8 mouse cellular contexts compared by ENCODE assay signal in genomic region chr11:107028754-107029153, GRCm38 (mm10). TPM values are rescaled to one million over a fixed set of nuclear protein-coding genes. Genes with fewer than 3 reads are reported as not detected.
A peak's percentile ranks its signal among the peaks of the same experiment; 100 is the strongest.
DNase-seq lines count a peak whose midpoint lies in the region; ATAC-seq and TF ChIP-seq lines count a peak whose summit lies in the region.

No protein-coding gene starts in this region.

- H3K36me3 ChIP-seq in lung, embryonic 14.5 days (ENCODE audit: insufficient read depth) = no peaks in the 10 kb centered on the region
- no peaks in the 10 kb centered on the region for H3K36me3 ChIP-seq in embryonic facial prominence, embryonic 14.5 days (ENCODE audit: control insufficient read depth, insufficient read depth, low read length)
- no peaks in the 10 kb centered on the region for H3K36me3 ChIP-seq in intestine, embryonic 16.5 days (ENCODE audit: control insufficient read depth, insufficient read depth, low read length)
- no peaks in the 10 kb centered on the region for H3K36me3 ChIP-seq in neural tube, embryonic 13.5 days

- H3K27ac ChIP-seq in lung, embryonic 14.5 days (ENCODE audit: low read depth) = no peak overlapping the region
- no peak overlapping the region for H3K27ac ChIP-seq in embryonic facial prominence, embryonic 14.5 days (replicated peaks; ENCODE audit: low read depth, low read length)
- peak overlapping the region; percentile 88 for H3K27ac ChIP-seq in intestine, embryonic 16.5 days (ENCODE audit: low read length)
- H3K27ac ChIP-seq in neural tube, embryonic 13.5 days (replicated peaks) = peak overlapping the region; percentile 87

- H3K4me3 ChIP-seq in lung, embryonic 14.5 days (ENCODE audit: low read depth, low read length) = peak overlapping the region; percentile 60
- peak overlapping the region; percentile 69 for H3K4me3 ChIP-seq in embryonic facial prominence, embryonic 14.5 days (ENCODE audit: low read depth, low read length)
- H3K4me3 ChIP-seq in intestine, embryonic 16.5 days (ENCODE audit: low read length) = peak overlapping the region; percentile 67
- H3K4me3 ChIP-seq in neural tube, embryonic 13.5 days = peak overlapping the region; percentile 61
- H3K4me3 ChIP-seq in lung, adult 2 months (replicated peaks; ENCODE audit: extremely low read depth, low read depth, low read length) = no peak overlapping the region

- ATAC-seq in lung, embryonic 14.5 days (ENCODE audit: insufficient read depth) = no peak
- ATAC-seq in embryonic facial prominence, embryonic 14.5 days (ENCODE audit: low read depth) = no peak
- no peak for ATAC-seq in intestine, embryonic 16.5 days
- no peak for ATAC-seq in neural tube, embryonic 13.5 days (ENCODE audit: low read depth)
- no peak for ATAC-seq in megakaryocyte-erythroid progenitor cell, adult 5-6 weeks (replicated peaks; ENCODE audit: low FRiP score, low TSS enrichment, poor library complexity, severe bottlenecking)

- H3K27me3 ChIP-seq in lung, embryonic 14.5 days (ENCODE audit: insufficient read depth, low read length) = no peaks in the 10 kb centered on the region
- peaks cover 6% of the 10 kb centered on the region for H3K27me3 ChIP-seq in embryonic facial prominence, embryonic 14.5 days (replicated peaks; ENCODE audit: control insufficient read depth, insufficient read depth, low read length)
- no peaks in the 10 kb centered on the region for H3K27me3 ChIP-seq in intestine, embryonic 16.5 days (replicated peaks; ENCODE audit: control insufficient read depth, insufficient read depth, low read length)
- H3K27me3 ChIP-seq in neural tube, embryonic 13.5 days = no peaks in the 10 kb centered on the region

- peak overlapping the region; percentile 94 for H3K4me2 ChIP-seq in lung, embryonic 14.5 days
- peak overlapping the region; percentile 96 for H3K4me2 ChIP-seq in embryonic facial prominence, embryonic 14.5 days (ENCODE audit: low read depth, low read length)
- peak overlapping the region; percentile 68 for H3K4me2 ChIP-seq in intestine, embryonic 16.5 days (ENCODE audit: low read depth, low read length)
- peak overlapping the region; percentile 89 for H3K4me2 ChIP-seq in neural tube, embryonic 13.5 days

- no peaks in the 10 kb centered on the region for H3K9me3 ChIP-seq in lung, embryonic 14.5 days (ENCODE audit: low read depth, low read length)
- no peaks in the 10 kb centered on the region for H3K9me3 ChIP-seq in embryonic facial prominence, embryonic 14.5 days (ENCODE audit: control insufficient read depth, low read length)
- no peaks in the 10 kb centered on the region for H3K9me3 ChIP-seq in intestine, embryonic 16.5 days (ENCODE audit: control insufficient read depth, low read length)
- H3K9me3 ChIP-seq in neural tube, embryonic 13.5 days = no peaks in the 10 kb centered on the region

- 56% methylated on average over 6 of the region's 6 CpGs for WGBS in lung, embryonic 14.5 days
- WGBS in embryonic facial prominence, embryonic 14.5 days = 59% methylated on average over 6 of the region's 6 CpGs
- 66% methylated on average over 6 of the region's 6 CpGs for WGBS in intestine, embryonic 16.5 days
- WGBS in neural tube, embryonic 13.5 days = 71% methylated on average over 6 of the region's 6 CpGs
- WGBS in lung, adult 2 months = 63% methylated on average over 6 of the region's 6 CpGs

- no peak for TF ChIP-seq POLR2A in lung, adult 2 months (IDR thresholded peaks at IDR 0.05; ENCODE audit: borderline replicate concordance, extremely low read depth, low read depth, low read length)

- TF ChIP-seq CTCF in lung, embryonic 14.5 days (IDR thresholded peaks at IDR 0.05; ENCODE audit: low read depth) = no peak
- TF ChIP-seq CTCF in lung, adult 2 months (IDR thresholded peaks at IDR 0.05; ENCODE audit: insufficient read depth, low read length) = no peak

- peak overlapping the region; percentile 63 for H3K9ac ChIP-seq in lung, embryonic 14.5 days
- H3K9ac ChIP-seq in embryonic facial prominence, embryonic 14.5 days (ENCODE audit: low read depth, low read length) = peak overlapping the region; percentile 74
- H3K9ac ChIP-seq in intestine, embryonic 16.5 days (ENCODE audit: low read depth, low read length) = peak overlapping the region; percentile 82
- H3K9ac ChIP-seq in neural tube, embryonic 13.5 days = peak overlapping the region; percentile 79

- no peak for DNase-seq in lung, embryonic 14.5 days
- no peak for DNase-seq in lung, postnatal 10 days
- no peak for DNase-seq in embryonic facial prominence, embryonic 14.5 days (ENCODE audit: low spot score)
- no peak for DNase-seq in cerebellum, adult 9-11 months
- DNase-seq in lung, adult 2 months = no peak

- H3K4me1 ChIP-seq in lung, embryonic 14.5 days (ENCODE audit: insufficient read depth) = no peaks in the 10 kb centered on the region
- H3K4me1 ChIP-seq in embryonic facial prominence, embryonic 14.5 days (ENCODE audit: control insufficient read depth, insufficient read depth, low read length) = peaks cover 21% of the 10 kb centered on the region
- peaks cover 39% of the 10 kb centered on the region for H3K4me1 ChIP-seq in intestine, embryonic 16.5 days (ENCODE audit: control insufficient read depth, insufficient read depth, low read length)
- peaks cover 42% of the 10 kb centered on the region for H3K4me1 ChIP-seq in neural tube, embryonic 13.5 days (replicated peaks)
- peaks cover 9% of the 10 kb centered on the region for H3K4me1 ChIP-seq in lung, adult 2 months (ENCODE audit: control insufficient read depth, insufficient read depth, low read length)

RNA-seq across cellular contexts. Expression of gene 1810010H24Rik, which starts 3.3 kb away (rescaled TPM):
- 5.1 and 7.3 TPM in 2 replicates for polyA plus RNA-seq in lung, embryonic 14.5 days (2014; fragmentation: Nextera tagmentation; extraction: Ambion mirVana)
- 4.1 and 4.3 TPM in 2 replicates for polyA plus RNA-seq in embryonic facial prominence, embryonic 14.5 days (2014; fragmentation: Nextera tagmentation; extraction: Ambion mirVana)
- polyA plus RNA-seq in intestine, embryonic 16.5 days (2015; fragmentation: Nextera tagmentation; extraction: Ambion mirVana) = 1.9 and 2.5 TPM in 2 replicates
- polyA plus RNA-seq in neural tube, embryonic 13.5 days (2015; fragmentation: Nextera tagmentation; extraction: Ambion mirVana) = 6.6 TPM in 2 replicates
- total RNA-seq in megakaryocyte-erythroid progenitor cell, adult 5-6 weeks (2014; fragmentation: Nextera tagmentation) = 1.7 TPM in 1 of 2 replicates, not detected in the other
- 1.3 TPM in 1 of 2 replicates, not detected in the other for total RNA-seq in megakaryocyte-erythroid progenitor cell, adult 5-6 weeks (2017)
- polyA plus RNA-seq in lung, adult 2 months (2012; rRNA removed) = 39.7 and 53.1 TPM in 2 replicates

RNA-seq across cellular contexts. Expression of gene Kpna2, which starts 29.4 kb away (rescaled TPM):
- polyA plus RNA-seq in lung, embryonic 14.5 days (2014; fragmentation: Nextera tagmentation; extraction: Ambion mirVana) = 563 and 575 TPM in 2 replicates
- polyA plus RNA-seq in embryonic facial prominence, embryonic 14.5 days (2014; fragmentation: Nextera tagmentation; extraction: Ambion mirVana) = 294 and 347 TPM in 2 replicates
- 318 and 375 TPM in 2 replicates for polyA plus RNA-seq in intestine, embryonic 16.5 days (2015; fragmentation: Nextera tagmentation; extraction: Ambion mirVana)
- polyA plus RNA-seq in neural tube, embryonic 13.5 days (2015; fragmentation: Nextera tagmentation; extraction: Ambion mirVana) = 165 and 181 TPM in 2 replicates
- 179 and 203 TPM in 2 replicates for total RNA-seq in megakaryocyte-erythroid progenitor cell, adult 5-6 weeks (2014; fragmentation: Nextera tagmentation)
- 146 and 149 TPM in 2 replicates for total RNA-seq in megakaryocyte-erythroid progenitor cell, adult 5-6 weeks (2017)
- 3.0 and 13.6 TPM in 2 replicates for polyA plus RNA-seq in lung, adult 2 months (2012; rRNA removed)

Comparison
In these comparisons a context has a peak if more than half of its experiments do, and no peak if none do; other contexts are left out.
1. RNA of gene Kpna2, which starts 29.4 kb away (polyA plus RNA-seq): 563 to 575 TPM in lung, embryonic 14.5 days, 318 to 375 TPM in intestine, embryonic 16.5 days, 294 to 347 TPM in embryonic facial prominence, embryonic 14.5 days and 165 to 181 TPM in neural tube, embryonic 13.5 days; 3.0 to 13.6 TPM in lung, adult 2 months; every median in the first group is over 10 times any median in the second.
2. H3K27ac ChIP-seq: peak in intestine, embryonic 16.5 days (single experiment) and neural tube, embryonic 13.5 days (single experiment); none in lung, embryonic 14.5 days (single experiment) and embryonic facial prominence, embryonic 14.5 days (single experiment).
3. Peak in every context shown above with its lines, with median percentiles within 50 percentile points of each other: H3K4me2 ChIP-seq and H3K9ac ChIP-seq.